In genomic region chr2:38338348-38338932, GRCm38 (mm10) we compare ENCODE assay signal across 9 mouse cellular contexts. TPM values are rescaled to one million over a fixed set of nuclear protein-coding genes. Genes with fewer than 3 reads are reported as not detected.
DNase-seq lines count a peak whose midpoint lies in the region; ATAC-seq and TF ChIP-seq lines count a peak whose summit lies in the region.
"Had no signal": no experiment of that assay in that cellular context is flagged by ENCODE, and none has a peak within 500 bp of the region (broad histone marks: within the 10 kb centered on the region; RNA-seq: fewer than 3 reads in every experiment).

No protein-coding gene starts in this region.

- no peak overlapping the region for H3K9ac ChIP-seq in heart, embryonic 15.5 days
- no peak overlapping the region for H3K9ac ChIP-seq in hindbrain, embryonic 15.5 days
- H3K9ac ChIP-seq in midbrain, embryonic 14.5 days (replicated peaks; ENCODE audit: low read length) = peak overlapping the region; percentile 94

- peak overlapping the region; percentile 55 for H3K4me3 ChIP-seq in heart, embryonic 15.5 days
- H3K4me3 ChIP-seq in cortical plate, adult 2 months (ENCODE audit: insufficient read depth, low read length) = peak overlapping the region; percentile 76; the same call in 1 of the 2 replicates
- H3K4me3 ChIP-seq in hindbrain, embryonic 15.5 days = peak overlapping the region; percentile 40; the same call in 1 of the 2 replicates
- peak overlapping the region; percentile 58 for H3K4me3 ChIP-seq in midbrain, embryonic 14.5 days (replicated peaks; ENCODE audit: low read depth, low read length)

- peak overlapping the region; percentile 95 for H3K4me2 ChIP-seq in heart, embryonic 15.5 days
- H3K4me2 ChIP-seq in hindbrain, embryonic 15.5 days = peak overlapping the region; percentile 71
- peak overlapping the region; percentile 75 for H3K4me2 ChIP-seq in midbrain, embryonic 14.5 days (ENCODE audit: low read length)

- peaks cover 98% of the 10 kb centered on the region for H3K27me3 ChIP-seq in heart, embryonic 15.5 days
- peaks cover 86% of the 10 kb centered on the region for H3K27me3 ChIP-seq in hindbrain, embryonic 15.5 days
- peaks cover 63% of the 10 kb centered on the region for H3K27me3 ChIP-seq in midbrain, embryonic 14.5 days (ENCODE audit: control insufficient read depth, insufficient read depth, low read length)

- no peak overlapping the region for H3K27ac ChIP-seq in heart, embryonic 15.5 days
- no peak overlapping the region for H3K27ac ChIP-seq in cortical plate, adult 2 months (ENCODE audit: insufficient read depth, low read length)
- no peak overlapping the region for H3K27ac ChIP-seq in hindbrain, embryonic 15.5 days (replicated peaks)
- H3K27ac ChIP-seq in midbrain, embryonic 14.5 days (replicated peaks; ENCODE audit: low read depth, low read length) = peak overlapping the region; percentile 97

- no peaks in the 10 kb centered on the region for H3K36me3 ChIP-seq in heart, embryonic 15.5 days
- no peaks in the 10 kb centered on the region for H3K36me3 ChIP-seq in hindbrain, embryonic 15.5 days
- H3K36me3 ChIP-seq in midbrain, embryonic 14.5 days (ENCODE audit: control insufficient read depth, insufficient read depth, low read length) = no peaks in the 10 kb centered on the region

- DNase-seq in heart, adult 18-20 months = no peak
- peak; percentile 43 for DNase-seq in midbrain, embryonic 14.5 days
- no peak for DNase-seq in thymus, postnatal 10 days (ENCODE audit: low spot score in 2 of 2)
- no peak for DNase-seq in cerebellum, adult 8-10 months
- DNase-seq in gastrocnemius, adult 8-10 months (ENCODE audit: low spot score in 2 of 2) = no peak

- peaks cover 21% of the 10 kb centered on the region for H3K4me1 ChIP-seq in heart, embryonic 15.5 days (replicated peaks)
- no peaks in the 10 kb centered on the region for H3K4me1 ChIP-seq in cortical plate, adult 2 months (ENCODE audit: control insufficient read depth, insufficient read depth, low read length)
- peaks cover 11% of the 10 kb centered on the region for H3K4me1 ChIP-seq in hindbrain, embryonic 15.5 days (replicated peaks)
- H3K4me1 ChIP-seq in midbrain, embryonic 14.5 days (ENCODE audit: control insufficient read depth, insufficient read depth, low read length) = peaks cover 16% of the 10 kb centered on the region; the same call in 1 of the 2 replicates

- WGBS in heart, embryonic 15.5 days = 9% methylated on average over 5 of the region's 5 CpGs
- 3% methylated on average over 5 of the region's 5 CpGs for WGBS in hindbrain, embryonic 15.5 days
- 3% methylated on average over 5 of the region's 5 CpGs for WGBS in midbrain, embryonic 14.5 days

- no peak for TF ChIP-seq CTCF in cortical plate, adult 2 months (IDR thresholded peaks at IDR 0.05; ENCODE audit: extremely low read depth, insufficient read depth, low read length)

- TF ChIP-seq POLR2A in cortical plate, adult 2 months (IDR thresholded peaks at IDR 0.05; ENCODE audit: extremely low read depth, insufficient read depth, low read length) = no peak

- no peak for ATAC-seq in heart, embryonic 15.5 days (replicated peaks; ENCODE audit: insufficient number of reproducible peaks, insufficient read depth, low FRiP score, low read depth)
- no peak for ATAC-seq in hindbrain, embryonic 15.5 days (ENCODE audit: low FRiP score, low read depth)
- no peak for ATAC-seq in midbrain, embryonic 14.5 days (ENCODE audit: low FRiP score, low TSS enrichment)

- H3K9me3 ChIP-seq in heart, embryonic 15.5 days (replicated peaks) = no peaks in the 10 kb centered on the region
- H3K9me3 ChIP-seq in hindbrain, embryonic 15.5 days = no peaks in the 10 kb centered on the region
- H3K9me3 ChIP-seq in midbrain, embryonic 14.5 days (ENCODE audit: control insufficient read depth, low read length) = no peaks in the 10 kb centered on the region
- H3K9me3 ChIP-seq: megakaryocyte, embryonic 14.5 days had no signal

RNA-seq across cellular contexts. Expression of gene Lhx2, which starts 0.6 kb away (rescaled TPM):
- polyA plus RNA-seq in heart, embryonic 15.5 days (2015; fragmentation: Nextera tagmentation; extraction: Ambion mirVana) = 0.05 TPM in 1 of 2 replicates, not detected in the other
- total RNA-seq in heart, adult 18-20 months (2021) = not detected
- 82.4 and 83.3 TPM in 2 replicates for polyA plus RNA-seq in cortical plate, adult 2 months (2012; rRNA removed)
- 12.3 and 63.3 TPM in 2 replicates for polyA plus RNA-seq in hindbrain, embryonic 15.5 days (2015; fragmentation: Nextera tagmentation; extraction: Ambion mirVana)
- 47.8 and 68.9 TPM in 2 replicates for polyA plus RNA-seq in midbrain, embryonic 14.5 days (2014; fragmentation: Nextera tagmentation; extraction: Ambion mirVana)
- total RNA-seq in gastrocnemius, adult 8-10 months (2022) = under 1 TPM in 3 of 4 experiments, not detected in 1; 0.09 to 0.32 (median 0.15) TPM

RNA-seq across cellular contexts. Expression of gene Dennd1a, which starts 51.2 kb away (rescaled TPM):
- 10.5 and 14.5 TPM in 2 replicates for polyA plus RNA-seq in heart, embryonic 15.5 days (2015; fragmentation: Nextera tagmentation; extraction: Ambion mirVana)
- 10 to 100 TPM; 22.9 to 27.2 TPM for total RNA-seq in heart, adult 18-20 months (2021)
- 44.5 and 44.8 TPM in 2 replicates for polyA plus RNA-seq in cortical plate, adult 2 months (2012; rRNA removed)
- polyA plus RNA-seq in hindbrain, embryonic 15.5 days (2015; fragmentation: Nextera tagmentation; extraction: Ambion mirVana) = 23.0 and 24.5 TPM in 2 replicates
- 16.6 and 18.1 TPM in 2 replicates for polyA plus RNA-seq in midbrain, embryonic 14.5 days (2014; fragmentation: Nextera tagmentation; extraction: Ambion mirVana)
- total RNA-seq in gastrocnemius, adult 8-10 months (2022) = 10 to 100 TPM; 33.8 to 40.0 (median 37.8) TPM

Comparison
In these comparisons a context has a peak if more than half of its experiments do, and no peak if none do; other contexts are left out.
1. RNA of gene Lhx2, which starts 0.6 kb away (polyA plus RNA-seq): 82.4 to 83.3 TPM in cortical plate, adult 2 months, 47.8 to 68.9 TPM in midbrain, embryonic 14.5 days and 12.3 to 63.3 TPM in hindbrain, embryonic 15.5 days; 0.05 TPM in heart, embryonic 15.5 days; every median in the first group is over 10 times any median in the second.
2. Peak in every context shown above with its lines, with median percentiles within 50 percentile points of each other: H3K4me2 ChIP-seq and H3K4me3 ChIP-seq.